Mouse (Mus musculus): ENCODE measurements around the gene Ndufb7. TPM values are rescaled to one million over a fixed set of nuclear protein-coding genes. Genes with fewer than 3 reads are reported as not detected.

Ndufb7 gene
- total RNA-seq, 1 experiment = 275 TPM

GRCm38 (mm10) chr8:83584771-83585170 is 18.3 kb downstream of the Ndufb7 start:
- no peak for DNase-seq (ENCODE audit: low read depth, low spot score)
- TF ChIP-seq MAFK (IDR thresholded peaks at IDR 0.05; ENCODE audit: insufficient read depth, low read depth, low read length) (no peak), HCFC1 (IDR thresholded peaks at IDR 0.05; ENCODE audit: borderline replicate concordance, insufficient read depth, low read length) (no peak), ZC3H11A (IDR thresholded peaks at IDR 0.05; ENCODE audit: borderline replicate concordance, low read depth, low read length) (no peak), ZNF384 (IDR thresholded peaks at IDR 0.05; ENCODE audit: low read depth, low read length) (no peak), CHD2 (IDR thresholded peaks at IDR 0.05; ENCODE audit: low read depth, low read length) (no peak)
- in situ Hi-C loops (cut with MboI; ENCODE audit: low sequenced_read_pairs in 2 of 2, unreplicated experiment in 2 of 2) = no loop called here
- Histone ChIP-seq H3K27ac (ENCODE audit: insufficient read depth, low read depth, low read length, poor library complexity, severe bottlenecking) (no peak overlapping the region), H3K9ac (ENCODE audit: insufficient read depth, low read depth, low read length, poor library complexity, severe bottlenecking) (no peak overlapping the region), H3K4me3 (ENCODE audit: insufficient read depth in 1 of 2, low read depth in 1 of 2, low read length in 2 of 2, poor library complexity in 1 of 2, severe bottlenecking in 1 of 2) (no peak overlapping the region), H3K36me3 (ENCODE audit: control insufficient read depth, insufficient read depth, low read length, poor library complexity, severe bottlenecking) (peaks cover 14% of the 10 kb centered on the region; the same call in 1 of the 2 replicates), H3K4me1 (ENCODE audit: control insufficient read depth in 2 of 2, insufficient read depth in 2 of 2, low read length in 2 of 2, poor library complexity in 1 of 2) (peaks cover 0 to 11% of the 10 kb centered on the region in 2 experiments; a peak in 2 of 4 replicates), H3K9me3 (ENCODE audit: control insufficient read depth, insufficient read depth, low read depth, low read length) (no peaks in the 10 kb centered on the region)

- peaks cover 14% of the 10 kb centered on the region; the same call in 1 of the 2 replicates for H3K36me3 ChIP-seq (ENCODE audit: control insufficient read depth, insufficient read depth, low read length, poor library complexity, severe bottlenecking)
- in situ Hi-C loops (cut with MboI; ENCODE audit: low sequenced_read_pairs in 2 of 2, unreplicated experiment in 2 of 2) = no loop called here
- DNase-seq (ENCODE audit: low read depth, low spot score) = no peak
- H3K4me3 ChIP-seq (ENCODE audit: insufficient read depth in 1 of 2, low read depth in 1 of 2, low read length in 2 of 2, poor library complexity in 1 of 2, severe bottlenecking in 1 of 2) = no peak overlapping the region
- H3K4me1 ChIP-seq (ENCODE audit: control insufficient read depth in 2 of 2, insufficient read depth in 2 of 2, low read length in 2 of 2, poor library complexity in 1 of 2) = peaks cover 0 to 11% of the 10 kb centered on the region in 2 experiments; a peak in 2 of 4 replicates
- H3K9ac ChIP-seq (ENCODE audit: insufficient read depth, low read depth, low read length, poor library complexity, severe bottlenecking) = no peak overlapping the region
- H3K9me3 ChIP-seq (ENCODE audit: control insufficient read depth, insufficient read depth, low read depth, low read length) = no peaks in the 10 kb centered on the region
- no peak overlapping the region for H3K27ac ChIP-seq (ENCODE audit: insufficient read depth, low read depth, low read length, poor library complexity, severe bottlenecking)
- no peak for TF ChIP-seq ZC3H11A (IDR thresholded peaks at IDR 0.05; ENCODE audit: borderline replicate concordance, low read depth, low read length)
- no peak for TF ChIP-seq ZNF384 (IDR thresholded peaks at IDR 0.05; ENCODE audit: low read depth, low read length)
- TF ChIP-seq CHD2 (IDR thresholded peaks at IDR 0.05; ENCODE audit: low read depth, low read length) = no peak
- TF ChIP-seq HCFC1 (IDR thresholded peaks at IDR 0.05; ENCODE audit: borderline replicate concordance, insufficient read depth, low read length) = no peak
- no peak for TF ChIP-seq MAFK (IDR thresholded peaks at IDR 0.05; ENCODE audit: insufficient read depth, low read depth, low read length)
These were observed 18.9 kb downstream of the Ndufb7 start for GRCm38 (mm10) chr8:83585333-83585732.

GRCm38 (mm10) chr8:83587644-83588043 is 21.2 kb downstream of the Ndufb7 start:
- no peak overlapping the region for H3K27ac ChIP-seq (ENCODE audit: insufficient read depth, low read depth, low read length, poor library complexity, severe bottlenecking)
- TF ChIP-seq CHD2 (IDR thresholded peaks at IDR 0.05; ENCODE audit: low read depth, low read length) = no peak
- TF ChIP-seq ZNF384 (IDR thresholded peaks at IDR 0.05; ENCODE audit: low read depth, low read length) = no peak
- TF ChIP-seq ZC3H11A (IDR thresholded peaks at IDR 0.05; ENCODE audit: borderline replicate concordance, low read depth, low read length) = no peak
- no peak for TF ChIP-seq MAFK (IDR thresholded peaks at IDR 0.05; ENCODE audit: insufficient read depth, low read depth, low read length)
- no peak for TF ChIP-seq HCFC1 (IDR thresholded peaks at IDR 0.05; ENCODE audit: borderline replicate concordance, insufficient read depth, low read length)
- H3K4me1 ChIP-seq (ENCODE audit: control insufficient read depth in 2 of 2, insufficient read depth in 2 of 2, low read length in 2 of 2, poor library complexity in 1 of 2) = peaks cover 2 to 12% of the 10 kb centered on the region in 2 experiments; a peak in 3 of 4 replicates
- no peak overlapping the region for H3K9ac ChIP-seq (ENCODE audit: insufficient read depth, low read depth, low read length, poor library complexity, severe bottlenecking)
- DNase-seq (ENCODE audit: low read depth, low spot score) = no peak
- no peaks in the 10 kb centered on the region for H3K9me3 ChIP-seq (ENCODE audit: control insufficient read depth, insufficient read depth, low read depth, low read length)
- H3K36me3 ChIP-seq (ENCODE audit: control insufficient read depth, insufficient read depth, low read length, poor library complexity, severe bottlenecking) = peaks cover 17% of the 10 kb centered on the region; the same call in 1 of the 2 replicates
- in situ Hi-C loops (cut with MboI; ENCODE audit: low sequenced_read_pairs in 2 of 2, unreplicated experiment in 2 of 2) = no loop called here
- no peak overlapping the region for H3K4me3 ChIP-seq (ENCODE audit: insufficient read depth in 1 of 2, low read depth in 1 of 2, low read length in 2 of 2, poor library complexity in 1 of 2, severe bottlenecking in 1 of 2)

GRCm38 (mm10) chr8:83588886-83589285 is 22.4 kb downstream of the Ndufb7 start:
- no peak overlapping the region for H3K27ac ChIP-seq (ENCODE audit: insufficient read depth, low read depth, low read length, poor library complexity, severe bottlenecking)
- H3K36me3 ChIP-seq (ENCODE audit: control insufficient read depth, insufficient read depth, low read length, poor library complexity, severe bottlenecking) = peaks cover 15% of the 10 kb centered on the region; the same call in 1 of the 2 replicates
- H3K9me3 ChIP-seq (ENCODE audit: control insufficient read depth, insufficient read depth, low read depth, low read length) = no peaks in the 10 kb centered on the region
- no peak for DNase-seq (ENCODE audit: low read depth, low spot score)
- in situ Hi-C loops (cut with MboI; ENCODE audit: low sequenced_read_pairs in 2 of 2, unreplicated experiment in 2 of 2) = no loop called here
- peaks cover 2 to 10% of the 10 kb centered on the region in 2 experiments; a peak in 3 of 4 replicates for H3K4me1 ChIP-seq (ENCODE audit: control insufficient read depth in 2 of 2, insufficient read depth in 2 of 2, low read length in 2 of 2, poor library complexity in 1 of 2)
- no peak for TF ChIP-seq MAFK (IDR thresholded peaks at IDR 0.05; ENCODE audit: insufficient read depth, low read depth, low read length)
- no peak for TF ChIP-seq CHD2 (IDR thresholded peaks at IDR 0.05; ENCODE audit: low read depth, low read length)
- TF ChIP-seq HCFC1 (IDR thresholded peaks at IDR 0.05; ENCODE audit: borderline replicate concordance, insufficient read depth, low read length) = no peak
- TF ChIP-seq ZNF384 (IDR thresholded peaks at IDR 0.05; ENCODE audit: low read depth, low read length) = no peak
- TF ChIP-seq ZC3H11A (IDR thresholded peaks at IDR 0.05; ENCODE audit: borderline replicate concordance, low read depth, low read length) = no peak
- H3K9ac ChIP-seq (ENCODE audit: insufficient read depth, low read depth, low read length, poor library complexity, severe bottlenecking) = no peak overlapping the region
- H3K4me3 ChIP-seq (ENCODE audit: insufficient read depth in 1 of 2, low read depth in 1 of 2, low read length in 2 of 2, poor library complexity in 1 of 2, severe bottlenecking in 1 of 2) = no peak overlapping the region
